Mouse (Mus musculus): ENCODE results near the gene Gm10436.
"Not testable (repeated sequence)": the region's sequence is repeated elsewhere in the genome, so short reads cannot be mapped to it uniquely, and the experiment has no call there.

Gene Gm10436

DNA sequence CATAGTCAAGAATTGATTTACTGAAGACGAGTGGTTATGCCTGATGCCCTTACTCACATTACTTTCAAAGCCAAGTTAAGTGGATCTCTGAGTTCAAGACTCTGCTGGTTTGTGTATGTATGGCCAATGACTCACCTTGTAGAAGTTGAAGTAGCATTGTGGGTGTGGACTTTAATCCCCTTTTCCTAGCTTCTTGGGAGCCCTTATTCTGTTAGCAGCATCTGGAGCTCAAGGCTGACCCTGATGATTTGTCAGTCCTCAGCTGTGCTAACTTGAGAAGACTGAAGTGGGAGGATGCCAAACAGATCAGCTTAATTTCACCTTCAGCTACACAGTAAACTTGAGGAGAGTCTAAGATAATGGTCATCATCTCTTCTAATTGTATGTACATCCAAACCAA is at the start of gene Gm10436:
Gene Gm10436, minus strand, starts transcription at position 101 of the 400 bp plus-strand sequence.
- DNase-seq (ENCODE audit: extremely low read depth, low read depth) = not testable (repeated sequence)

DNA sequence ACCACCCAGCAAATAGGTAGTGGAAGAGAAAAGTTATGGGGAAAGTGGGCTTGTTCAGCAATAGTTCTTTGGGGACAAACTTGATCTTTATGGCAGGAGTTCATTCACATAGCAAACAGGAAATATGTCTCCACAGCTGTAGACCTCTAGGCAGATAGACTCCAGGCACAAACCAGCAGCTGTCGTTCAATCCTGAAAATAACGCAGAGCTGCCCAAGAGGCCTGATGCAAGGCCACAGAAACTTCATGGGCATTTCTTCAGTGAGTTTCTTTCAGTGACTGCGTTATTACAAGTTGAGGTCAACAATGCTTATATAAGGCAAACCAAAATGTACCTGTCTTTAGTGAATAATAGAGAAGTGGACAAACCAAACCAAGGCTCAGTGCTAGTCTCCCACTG is 37.5 kb upstream of the Gm10436 start:
- DNase-seq (ENCODE audit: extremely low read depth, low read depth) = no peak

DNA sequence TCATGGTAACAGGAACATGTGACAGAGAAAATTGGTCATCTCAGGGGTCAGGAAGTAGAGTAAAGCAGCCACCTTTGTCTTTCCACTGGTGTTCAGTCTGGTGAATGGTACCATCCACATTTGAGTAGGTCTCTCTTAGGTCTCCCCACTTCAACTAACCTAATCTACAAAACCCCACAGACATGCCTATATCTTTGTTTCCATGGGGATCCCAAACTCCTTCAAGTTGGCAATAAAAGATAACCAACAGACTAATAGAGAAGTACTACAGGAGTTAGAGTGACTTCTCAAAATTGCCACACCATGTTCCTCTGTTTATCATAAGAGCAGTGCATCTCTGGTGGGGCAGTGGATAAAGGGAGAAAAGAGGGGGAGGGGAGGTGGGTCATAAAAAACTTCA is 36.2 kb upstream of the Gm10436 start:
- peak; percentile 80 for DNase-seq (ENCODE audit: extremely low read depth, low read depth)

DNA sequence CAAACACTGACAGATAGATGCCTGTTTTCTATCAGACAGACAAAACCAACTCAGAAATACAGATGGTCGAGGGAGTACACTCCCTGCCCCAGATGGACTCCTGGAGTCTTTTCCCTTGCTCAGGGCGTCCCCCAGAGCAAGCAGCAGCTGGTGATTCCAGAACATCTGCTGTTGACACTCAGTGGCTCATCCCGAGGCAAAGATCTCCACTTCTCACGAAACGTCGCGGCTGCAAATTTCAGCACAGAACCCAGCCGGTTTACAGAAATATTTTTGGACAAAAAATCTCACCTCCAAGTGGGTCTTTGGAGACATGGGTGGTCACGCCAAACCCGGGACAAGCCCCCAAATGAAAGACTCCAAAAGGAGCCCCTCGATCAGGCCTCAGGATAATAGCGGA is 32.7 kb upstream of the Gm10436 start:
- no peak for DNase-seq (ENCODE audit: extremely low read depth, low read depth)

DNA sequence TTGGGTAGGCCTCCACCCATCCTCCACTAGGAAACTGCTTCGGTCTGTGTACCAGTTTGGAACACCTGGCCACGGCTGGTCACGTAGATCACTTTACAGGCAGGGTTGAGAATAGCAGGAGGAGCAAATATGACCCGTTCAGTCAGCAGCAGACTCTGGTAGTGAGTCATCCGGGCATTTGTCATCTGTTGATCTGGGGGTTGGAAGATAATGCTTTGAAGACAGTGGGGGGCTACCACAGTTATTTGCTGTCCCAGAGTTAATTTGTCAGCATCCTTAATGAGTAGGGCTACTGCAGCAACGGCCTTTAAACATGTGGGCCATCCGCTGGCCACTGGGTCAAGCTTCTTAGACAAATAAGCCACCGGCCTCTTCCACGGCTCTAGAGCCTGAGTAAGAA is 29.6 kb upstream of the Gm10436 start:
- not testable (repeated sequence) for DNase-seq (ENCODE audit: extremely low read depth, low read depth)

DNA sequence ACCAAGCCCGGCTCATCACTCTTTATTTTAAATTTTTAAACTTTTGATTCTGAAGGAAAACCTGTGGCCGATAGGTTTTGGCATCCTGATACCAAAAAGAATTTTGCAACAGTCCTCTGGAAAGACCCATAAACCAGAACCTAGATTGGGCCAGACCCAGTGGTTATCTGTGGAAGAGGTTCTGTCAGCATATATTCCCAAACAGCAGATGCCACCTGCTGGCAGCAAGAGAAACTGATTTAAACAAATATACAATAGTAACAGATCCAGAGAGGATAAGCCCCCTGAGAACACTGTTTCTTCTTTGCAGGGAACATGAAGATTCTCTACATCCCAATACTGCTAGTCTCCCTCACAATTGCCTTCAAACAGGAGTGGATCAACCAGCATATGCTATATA is 20.9 kb upstream of the Gm10436 start:
- no peak for DNase-seq (ENCODE audit: extremely low read depth, low read depth)

Measured in MEL-GATA-1-ER (cell line).